Mouse (Mus musculus) cerebellum, postnatal 4 days (tissue): ENCODE measurements around the gene Sertad2.

Experiments used
- DNase-seq, 2 experiments: peaks; one replicate each; pipeline ENCODE4 v3.0.0; 2022; ENCODE audit warnings: low spot score in 2 of 2, mixed read lengths in 1 of 2

Sertad2 gene

GRCm38 (mm10) chr11:20644166-20644565 is 101.1 kb downstream of the Sertad2 start:
- DNase-seq, result no peak

- no peak for DNase-seq
Measured at GRCm38 (mm10) chr11:20644872-20645271, 101.8 kb downstream of the Sertad2 start.

DNA sequence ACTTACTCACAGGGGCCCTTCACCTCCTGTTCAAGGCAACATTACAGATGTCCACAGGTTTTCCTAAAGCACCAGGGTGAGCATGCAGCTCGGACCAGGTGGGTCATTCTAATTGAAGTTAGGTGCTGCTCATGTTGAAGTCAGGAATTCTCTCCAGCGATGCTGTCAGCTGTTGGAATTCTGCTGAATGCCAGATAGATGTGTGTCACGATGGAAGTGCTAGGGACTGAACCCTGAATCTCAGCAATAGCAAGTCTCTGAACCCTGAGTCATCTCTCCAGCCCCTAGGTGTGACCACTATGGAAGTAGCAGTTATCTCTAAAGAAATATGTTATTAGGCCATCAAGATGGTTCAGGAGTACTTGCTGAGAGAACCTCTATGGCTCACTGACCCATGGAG is 102.5 kb downstream of the Sertad2 start:
- DNase-seq, result no peak

- no peak for DNase-seq
Measured at GRCm38 (mm10) chr11:20646142-20646541, 103.1 kb downstream of the Sertad2 start.

GRCm38 (mm10) chr11:20646986-20647726 is 104.1 kb downstream of the Sertad2 start:
- no peak for DNase-seq

DNA sequence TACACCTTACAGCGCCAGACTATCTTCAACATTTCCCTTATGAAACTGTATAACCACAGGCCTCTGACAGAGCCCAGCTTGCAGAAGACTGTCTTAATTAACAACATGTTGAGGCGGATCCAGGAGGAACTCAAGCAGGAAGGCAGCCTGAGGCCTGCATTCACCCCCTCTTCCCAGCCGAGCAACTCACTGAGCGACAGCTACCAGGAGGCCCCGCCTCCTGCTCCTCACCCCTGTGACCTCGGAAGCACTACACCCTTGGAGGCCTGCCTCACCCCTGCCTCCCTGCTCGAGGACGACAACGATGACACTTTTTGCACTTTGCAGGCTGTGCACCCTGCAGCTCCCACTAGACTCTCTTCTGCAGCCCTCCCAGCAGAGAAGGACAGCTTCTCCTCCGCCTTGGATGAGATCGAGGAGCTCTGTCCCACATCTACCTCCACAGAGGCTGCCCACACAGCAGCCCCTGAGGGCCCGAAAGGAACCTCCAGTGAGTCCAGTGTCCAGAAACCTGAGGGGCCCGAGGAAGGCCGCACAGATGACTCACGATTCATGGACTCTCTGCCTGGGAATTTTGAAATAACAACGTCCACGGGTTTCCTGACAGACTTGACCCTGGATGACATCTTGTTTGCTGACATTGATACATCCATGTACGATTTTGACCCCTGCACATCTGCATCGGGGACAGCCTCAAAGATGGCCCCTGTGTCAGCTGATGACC is 105.0 kb downstream of the Sertad2 start:
- no peak for DNase-seq

GRCm38 (mm10) chr11:20649477-20649876 is 106.4 kb downstream of the Sertad2 start:
- no peak for DNase-seq

DNA sequence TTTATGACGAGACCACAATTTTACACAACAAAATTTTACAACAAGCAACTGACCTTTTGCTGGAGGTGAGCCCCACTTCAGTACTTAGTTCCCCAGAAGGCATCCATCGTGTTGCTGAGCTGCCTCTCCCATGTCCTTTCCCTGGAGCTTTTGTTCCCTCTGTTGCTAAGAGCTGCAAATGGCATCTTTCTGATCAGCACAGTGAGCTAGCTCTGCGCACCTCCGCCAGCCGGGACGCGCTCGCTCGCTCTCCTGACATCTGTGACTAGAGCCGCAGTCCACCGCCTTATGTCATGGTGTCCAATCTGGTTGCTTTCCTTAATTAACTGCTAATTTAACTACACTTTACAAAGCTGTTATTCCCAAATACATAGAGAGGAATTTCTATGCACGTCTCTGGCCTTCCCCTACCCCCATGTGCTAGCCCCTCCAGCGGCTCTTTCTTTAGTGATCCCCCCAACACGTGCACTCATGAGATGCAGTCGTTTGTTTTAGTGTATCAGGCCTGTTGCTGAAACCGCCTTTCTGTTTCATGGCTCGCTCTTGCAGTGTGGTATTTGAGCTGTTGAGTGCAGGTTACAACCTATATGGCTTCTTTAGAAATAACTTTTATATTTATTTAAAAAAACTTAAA is 107.1 kb downstream of the Sertad2 start:
- no peak for DNase-seq

GRCm38 (mm10) chr11:20651166-20651565 is 108.1 kb downstream of the Sertad2 start:
- DNase-seq, result no peak

DNA sequence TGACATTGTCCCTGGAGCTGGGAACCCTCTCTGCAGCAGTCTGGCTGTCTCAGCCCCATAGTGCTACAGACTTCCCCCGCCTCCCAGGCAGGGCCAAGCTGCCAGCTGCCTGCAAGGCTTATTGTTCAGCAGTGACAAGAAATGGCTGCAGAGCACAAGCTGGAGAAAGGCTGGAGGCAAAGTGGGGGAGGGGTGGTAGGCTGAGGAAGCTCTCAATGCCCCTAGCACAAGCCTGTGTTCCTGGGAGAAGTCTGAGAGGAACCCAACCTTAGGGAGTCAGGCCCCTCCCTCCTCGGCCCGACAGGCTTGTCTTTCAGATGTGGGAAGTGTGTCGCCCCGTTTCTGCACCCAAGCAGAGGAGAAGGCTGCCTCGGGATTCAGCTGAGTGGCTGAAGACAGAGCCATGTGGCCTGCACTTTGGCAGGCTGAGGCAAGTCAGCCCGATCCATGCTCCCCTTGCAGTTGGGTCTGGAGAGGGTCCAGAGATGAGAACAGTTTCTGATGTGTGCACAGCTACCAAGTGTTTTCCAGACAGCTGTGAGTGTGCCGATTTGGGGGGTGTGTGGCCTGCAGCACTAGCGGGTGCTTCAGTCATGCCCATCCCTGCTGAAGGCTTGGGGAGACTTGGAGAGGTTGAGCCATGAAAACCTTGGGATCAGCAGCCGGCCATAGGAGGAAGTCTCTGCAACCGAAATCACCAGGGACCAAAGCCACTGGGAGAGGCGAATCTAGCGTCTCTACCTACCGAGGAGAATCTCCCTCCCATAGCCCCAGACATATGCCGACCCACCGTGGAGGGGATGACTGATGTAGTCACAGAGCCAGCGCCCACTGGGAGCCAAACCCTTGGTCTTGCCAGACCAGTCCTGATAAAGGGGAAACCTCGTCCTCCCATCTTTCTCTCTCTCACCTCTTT is 113.0 kb downstream of the Sertad2 start:
- DNase-seq, result peak; percentile 35 to 77

- DNase-seq, result peak in 1 of 2 experiments; percentile 40
Measured at GRCm38 (mm10) chr11:20656711-20657057, 113.6 kb downstream of the Sertad2 start.

DNA sequence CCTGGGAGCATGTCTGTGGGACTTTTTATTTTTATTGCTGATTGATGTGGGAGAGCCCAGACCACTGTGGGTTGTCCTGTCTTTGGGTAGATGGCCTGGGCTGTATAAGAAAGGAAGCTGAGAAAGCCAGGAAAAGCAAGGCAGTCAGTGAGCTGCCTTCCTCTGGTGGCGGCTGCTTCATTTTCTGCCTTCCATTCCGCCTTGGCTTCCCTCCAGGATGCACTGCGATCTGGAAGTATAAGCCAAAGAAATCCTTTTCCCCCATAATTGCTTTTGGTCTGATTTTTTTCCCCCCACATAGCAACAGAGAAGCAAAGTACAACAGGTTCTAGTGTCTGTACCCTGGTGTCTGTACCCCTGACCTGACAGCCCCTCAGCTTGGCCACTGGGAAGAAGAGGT is 116.0 kb downstream of the Sertad2 start:
- peak in 1 of 2 experiments; percentile 56 for DNase-seq

DNA sequence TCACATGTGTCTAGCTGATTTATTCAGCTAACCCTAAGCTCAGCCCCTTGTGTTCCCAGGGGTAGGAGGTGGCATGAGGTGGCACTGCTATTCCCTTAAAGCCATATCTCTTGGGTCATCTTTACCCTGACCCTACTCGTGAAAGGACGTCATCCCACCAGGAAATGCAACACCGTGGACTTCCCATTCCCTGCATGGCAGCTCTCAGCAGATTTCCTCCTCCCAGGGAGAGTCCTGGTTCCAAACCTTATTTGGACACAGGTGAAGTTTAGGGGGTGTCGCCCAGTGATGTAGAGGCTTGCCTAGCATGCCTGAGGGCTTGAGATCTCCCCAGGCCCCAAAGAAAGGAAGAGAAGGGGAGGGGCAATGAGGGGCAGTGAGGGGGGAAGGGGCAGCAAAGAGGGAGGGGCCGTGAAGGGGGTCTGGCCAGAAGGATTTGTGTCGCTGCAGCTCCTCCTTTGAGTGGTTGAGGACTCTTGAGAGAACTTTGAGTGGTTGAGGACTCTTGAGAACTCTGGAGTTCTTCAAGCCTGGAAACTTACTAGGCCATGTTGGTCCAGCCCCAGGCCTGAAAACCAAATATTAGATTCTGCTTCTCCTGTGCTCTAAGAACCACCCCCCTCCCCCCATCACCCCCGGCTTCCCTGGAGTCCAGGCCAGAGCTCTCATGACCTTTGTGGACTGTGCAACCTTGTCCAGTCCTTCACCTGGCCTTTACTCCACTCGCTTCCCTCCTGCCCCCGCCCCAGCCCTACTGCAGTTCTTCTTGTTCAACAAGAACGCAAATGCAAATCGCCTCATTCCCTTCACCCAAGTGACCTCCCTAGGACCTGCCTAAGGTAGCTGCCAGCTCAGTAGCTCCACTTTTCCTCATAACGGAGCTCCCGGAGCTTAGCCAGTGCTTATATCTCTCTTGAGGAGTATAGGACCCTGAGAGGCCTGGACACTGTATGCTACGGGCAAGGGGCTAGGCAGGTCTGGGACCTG is 117.4 kb downstream of the Sertad2 start:
- DNase-seq, result no peak

DNA sequence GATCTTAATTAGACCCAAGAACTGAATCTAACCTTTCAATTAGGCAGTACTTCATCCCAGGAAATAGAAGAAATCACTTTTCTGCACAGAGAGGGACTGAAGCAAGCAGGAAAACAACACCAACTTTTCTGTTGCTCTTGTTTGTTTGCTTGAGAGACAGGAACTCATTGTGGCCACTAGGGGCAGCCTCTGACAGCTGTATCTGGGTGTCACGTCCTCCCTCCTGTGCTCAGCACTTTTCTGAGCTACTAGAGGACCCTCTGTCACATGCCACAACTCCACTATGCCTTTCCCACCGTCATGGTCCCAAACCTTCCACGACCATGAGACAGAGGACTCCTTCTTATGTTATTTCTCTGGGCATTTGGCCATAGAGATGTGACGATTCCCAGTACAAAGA is 118.6 kb downstream of the Sertad2 start:
- DNase-seq, result peak in 1 of 2 experiments; percentile 25

GRCm38 (mm10) chr11:20662811-20663210 is 119.8 kb downstream of the Sertad2 start:
- no peak for DNase-seq

DNA sequence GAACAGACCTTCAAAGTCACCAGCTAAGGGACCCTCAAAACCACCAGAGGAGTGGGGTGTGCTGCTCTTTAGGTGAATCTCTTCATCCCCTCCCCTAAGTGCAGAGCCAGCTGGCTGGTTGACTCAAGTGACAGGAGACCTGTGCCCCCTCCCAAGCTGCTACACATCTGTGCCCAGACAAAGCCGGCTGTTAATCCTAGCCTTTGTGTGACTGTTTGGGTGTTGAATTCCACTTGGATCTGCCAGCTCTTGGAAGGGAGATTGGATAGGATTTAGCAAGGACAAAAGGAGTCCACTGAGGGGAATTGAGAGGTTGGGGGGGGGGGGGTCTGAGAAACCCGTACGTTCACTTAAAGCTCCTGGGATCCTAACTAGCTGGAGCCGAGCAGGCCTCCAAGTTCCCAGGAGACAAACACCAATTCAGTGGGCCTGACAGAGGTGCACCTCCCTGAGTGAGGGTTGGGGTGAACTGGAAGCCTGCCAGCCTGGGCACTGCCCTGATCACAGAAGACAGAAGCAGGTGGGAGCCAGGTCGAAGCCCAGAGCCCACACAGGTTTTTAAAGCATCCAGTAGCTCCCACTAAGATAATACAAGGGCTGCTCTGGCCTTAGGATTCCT is 120.6 kb downstream of the Sertad2 start:
- DNase-seq, result no peak

- no peak for DNase-seq
Measured at GRCm38 (mm10) chr11:20664878-20665277, 121.8 kb downstream of the Sertad2 start.

GRCm38 (mm10) chr11:20671789-20672392 is 128.8 kb downstream of the Sertad2 start:
- peak; percentile 16 to 20 for DNase-seq

- peak in 1 of 2 experiments; percentile 15 for DNase-seq
Measured at GRCm38 (mm10) chr11:20672513-20672912, 129.5 kb downstream of the Sertad2 start.

GRCm38 (mm10) chr11:20679396-20679795 is 136.3 kb downstream of the Sertad2 start:
- DNase-seq, result no peak
